Mouse (Mus musculus) kidney, embryonic 16.5 days (tissue): ENCODE results near the gene Lrsam1. TPM values are rescaled to one million over a fixed set of nuclear protein-coding genes. Genes with fewer than 3 reads are reported as not detected.

Source experiments
- ATAC-seq: fragments of 200-750 bp; cut with Nextera tagmentation; 2 replicates; pipeline ENCODE4 v1.8.0; 2017; ENCODE audit warnings: moderate TSS enrichment; ENCODE audit not compliant: low FRiP score, low TSS enrichment
- H3K27ac ChIP-seq: fragments of 300-500 bp; sonication (generic); 2 replicates; pipeline ENCODE4 v1.5.1; 2014; ENCODE audit warnings: low read length
- H3K27me3 ChIP-seq: fragments of 300-500 bp; sonication (generic); 2 replicates; pipeline ENCODE4 v1.6.1; 2014; ENCODE audit warnings: low read length, control low read depth, mixed read lengths; ENCODE audit not compliant: insufficient read depth
- H3K36me3 ChIP-seq: fragments of 300-500 bp; sonication (generic); 2 replicates; pipeline ENCODE4 v1.6.1; 2014; ENCODE audit warnings: low read length, control low read depth, mixed read lengths; ENCODE audit not compliant: insufficient read depth
- H3K4me1 ChIP-seq: fragments of 300-500 bp; sonication (generic); 2 replicates; pipeline ENCODE4 v1.6.1; 2014; ENCODE audit warnings: low read length, control low read depth, mixed read lengths; ENCODE audit not compliant: insufficient read depth
- H3K4me2 ChIP-seq: fragments of 300-500 bp; sonication (generic); replicated peaks from 2 replicates; pipeline ENCODE4 v1.6.1; 2014; ENCODE audit warnings: low read depth, low read length
- H3K4me3 ChIP-seq: fragments of 300-500 bp; sonication (generic); 2 replicates; pipeline ENCODE4 v1.5.1; 2014; ENCODE audit warnings: mild to moderate bottlenecking, low read length
- H3K9ac ChIP-seq: fragments of 300-500 bp; sonication (generic); replicated peaks from 2 replicates; pipeline ENCODE4 v1.6.1; 2014; ENCODE audit warnings: low read length
- H3K9me3 ChIP-seq: fragments of 300-500 bp; sonication (generic); 2 replicates; pipeline ENCODE4 v1.6.1; 2016; ENCODE audit warnings: low read length, control low read depth
- WGBS: fragments of 180-500 bp; shearing (Covaris S2); extraction: QIAGEN DNeasy Blood & Tissue Kit; methylation state at CpG from one replicate; pipeline ENCODE4 v1.1.7; 2014; 5-methylcytosine and 5-hydroxymethylcytosine counted together
- polyA plus RNA-seq: library from polyadenylated mRNA; unstranded; fragments of >200 nt; fragmentation: Nextera tagmentation; extraction: Ambion mirVana; gene quantifications from 2 replicates; pipeline ENCODE4 v1.2.1, GENCODE M21; 2015

The Lrsam1 gene
- polyA plus RNA-seq, 1 experiment from 2014 or later: 11.7 TPM

- no peak for ATAC-seq
- H3K4me2 ChIP-seq: no peak overlapping the region
- H3K4me1 ChIP-seq: no peaks in the 10 kb centered on the region; the same call in 1 of the 2 replicates
- H3K4me3 ChIP-seq: no peak overlapping the region
- H3K9ac ChIP-seq: no peak overlapping the region
- no peak overlapping the region for H3K27ac ChIP-seq
- no peaks in the 10 kb centered on the region for H3K27me3 ChIP-seq
- peaks cover 57% of the 10 kb centered on the region for H3K36me3 ChIP-seq
- 84% methylated on average over 7 of the region's 7 CpGs for WGBS
- no peaks in the 10 kb centered on the region for H3K9me3 ChIP-seq
Measured at GRCm38 (mm10) chr2:32921235-32921634, 40.2 kb downstream of the Lrsam1 start.

- H3K36me3 ChIP-seq: peaks cover 50% of the 10 kb centered on the region
- no peak overlapping the region for H3K27ac ChIP-seq
- H3K4me1 ChIP-seq: peaks cover 16% of the 10 kb centered on the region
- no peaks in the 10 kb centered on the region for H3K27me3 ChIP-seq
- H3K4me3 ChIP-seq: no peak overlapping the region
- H3K9ac ChIP-seq: no peak overlapping the region
- no peak overlapping the region for H3K4me2 ChIP-seq
- no peak for ATAC-seq
- WGBS: 59% methylated on average over 9 of the region's 9 CpGs
- H3K9me3 ChIP-seq: no peaks in the 10 kb centered on the region
Measured at GRCm38 (mm10) chr2:32918391-32918790, 43.0 kb downstream of the Lrsam1 start.

- no peak for ATAC-seq
- no peak overlapping the region for H3K27ac ChIP-seq
- peaks cover 16% of the 10 kb centered on the region for H3K4me1 ChIP-seq
- WGBS: 77% methylated on average over 11 of the region's 11 CpGs
- H3K27me3 ChIP-seq: no peaks in the 10 kb centered on the region
- no peak overlapping the region for H3K9ac ChIP-seq
- peaks cover 41% of the 10 kb centered on the region for H3K36me3 ChIP-seq
- no peak overlapping the region for H3K4me2 ChIP-seq
- H3K9me3 ChIP-seq: no peaks in the 10 kb centered on the region
- H3K4me3 ChIP-seq: no peak overlapping the region
Measured at GRCm38 (mm10) chr2:32917526-32917925, 43.9 kb downstream of the Lrsam1 start.

GRCm38 (mm10) chr2:32914896-32915295, 46.5 kb downstream of the Lrsam1 start:
- no peak overlapping the region for H3K4me2 ChIP-seq
- no peaks in the 10 kb centered on the region for H3K27me3 ChIP-seq
- peak; percentile 81 for ATAC-seq
- H3K27ac ChIP-seq: peak overlapping the region; percentile 85
- no peak overlapping the region for H3K4me3 ChIP-seq
- peaks cover 36% of the 10 kb centered on the region for H3K36me3 ChIP-seq
- H3K4me1 ChIP-seq: peaks cover 16% of the 10 kb centered on the region
- WGBS: 32% methylated on average over 3 of the region's 3 CpGs
- H3K9me3 ChIP-seq: no peaks in the 10 kb centered on the region
- H3K9ac ChIP-seq: peak overlapping the region; percentile 58

- WGBS: 57% methylated on average over 5 of the region's 5 CpGs
- Histone ChIP-seq H3K9ac (peak overlapping the region; percentile 58), H3K4me3 (no peak overlapping the region), H3K27me3 (no peaks in the 10 kb centered on the region), H3K36me3 (peaks cover 32% of the 10 kb centered on the region), H3K9me3 (no peaks in the 10 kb centered on the region), H3K27ac (peak overlapping the region; percentile 85), H3K4me2 (no peak overlapping the region), H3K4me1 (peaks cover 16% of the 10 kb centered on the region)
- peak; percentile 7 for ATAC-seq
Measured at GRCm38 (mm10) chr2:32914362-32914761, 47.1 kb downstream of the Lrsam1 start.

- Histone ChIP-seq H3K36me3 (peaks cover 26% of the 10 kb centered on the region), H3K9ac (no peak overlapping the region), H3K4me1 (peaks cover 36% of the 10 kb centered on the region), H3K4me3 (no peak overlapping the region), H3K9me3 (no peaks in the 10 kb centered on the region), H3K4me2 (no peak overlapping the region), H3K27me3 (no peaks in the 10 kb centered on the region), H3K27ac (no peak overlapping the region)
- ATAC-seq: no peak
- 29% methylated on average over 19 of the region's 19 CpGs for WGBS
Measured at GRCm38 (mm10) chr2:32912210-32912804, 49.1 kb downstream of the Lrsam1 start.

- H3K27ac ChIP-seq: no peak overlapping the region
- no peak overlapping the region for H3K9ac ChIP-seq
- H3K36me3 ChIP-seq: peaks cover 26% of the 10 kb centered on the region
- WGBS: 84% methylated on average over 7 of the region's 7 CpGs
- peaks cover 42% of the 10 kb centered on the region for H3K4me1 ChIP-seq
- H3K4me3 ChIP-seq: no peak overlapping the region
- H3K9me3 ChIP-seq: no peaks in the 10 kb centered on the region
- no peak overlapping the region for H3K4me2 ChIP-seq
- no peaks in the 10 kb centered on the region for H3K27me3 ChIP-seq
- no peak for ATAC-seq
Measured at GRCm38 (mm10) chr2:32911639-32912182, 49.7 kb downstream of the Lrsam1 start.

GRCm38 (mm10) chr2:32908796-32909195, 52.6 kb downstream of the Lrsam1 start:
- peak; percentile 5; the same call in 1 of the 2 replicates for ATAC-seq
- Histone ChIP-seq H3K27me3 (no peaks in the 10 kb centered on the region), H3K27ac (peak overlapping the region; percentile 90), H3K4me2 (peak overlapping the region; percentile 21), H3K4me3 (no peak overlapping the region), H3K9me3 (no peaks in the 10 kb centered on the region), H3K4me1 (peaks cover 38% of the 10 kb centered on the region), H3K9ac (peak overlapping the region; percentile 44), H3K36me3 (peaks cover 21% of the 10 kb centered on the region)
- 41% methylated on average over 11 of the region's 11 CpGs for WGBS

- peak; percentile 65 for ATAC-seq
- 5% methylated on average over 6 of the region's 6 CpGs for WGBS
- Histone ChIP-seq H3K4me1 (peaks cover 35% of the 10 kb centered on the region), H3K9ac (peak overlapping the region; percentile 44), H3K4me2 (peak overlapping the region; percentile 21), H3K4me3 (no peak overlapping the region), H3K9me3 (no peaks in the 10 kb centered on the region), H3K36me3 (peaks cover 21% of the 10 kb centered on the region), H3K27ac (peak overlapping the region; percentile 90), H3K27me3 (no peaks in the 10 kb centered on the region)
Measured at GRCm38 (mm10) chr2:32908272-32908671, 53.1 kb downstream of the Lrsam1 start.

- Histone ChIP-seq H3K4me2 (no peak overlapping the region), H3K4me3 (no peak overlapping the region), H3K36me3 (peaks cover 21% of the 10 kb centered on the region), H3K9ac (peak overlapping the region; percentile 44; the same call in 1 of the 2 replicates), H3K9me3 (no peaks in the 10 kb centered on the region), H3K4me1 (peaks cover 35% of the 10 kb centered on the region), H3K27me3 (no peaks in the 10 kb centered on the region), H3K27ac (peak overlapping the region; percentile 90)
- 39% methylated on average over 8 of the region's 8 CpGs for WGBS
- no peak for ATAC-seq
Measured at GRCm38 (mm10) chr2:32907442-32907841, 54.0 kb downstream of the Lrsam1 start.
